32 mouse cellular contexts compared by ENCODE assay signal in the genomic region with DNA sequence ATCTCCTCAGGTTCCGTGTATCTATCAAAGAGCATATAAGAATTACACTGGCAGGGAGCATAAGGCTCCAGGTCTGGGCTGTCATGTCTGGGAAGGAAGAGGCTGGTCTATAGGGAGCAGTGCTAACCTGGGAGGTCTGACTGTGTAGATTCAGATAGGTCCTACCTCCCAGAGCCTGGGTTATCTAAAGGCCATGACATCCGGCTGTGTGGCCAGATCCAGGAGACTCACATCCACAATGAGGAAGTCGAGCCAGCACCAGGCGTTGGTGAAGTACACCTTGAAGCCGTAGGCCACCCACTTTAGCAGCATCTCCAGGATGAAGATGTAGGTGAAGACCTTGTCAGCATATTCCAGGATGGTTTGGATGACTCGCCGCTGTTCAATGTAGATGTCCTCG. TPM values are rescaled to one million over a fixed set of nuclear protein-coding genes. Genes with fewer than 3 reads are reported as not detected.
"Had no signal": no experiment of that assay in that cellular context is flagged by ENCODE, and none has a peak within 500 bp of the region (broad histone marks: within the 10 kb centered on the region; RNA-seq: fewer than 3 reads in every experiment).

No protein-coding gene starts in this region.

- H3K9me3 ChIP-seq: heart, embryonic 13.5 days; heart, embryonic 15.5 days; hindbrain, embryonic 13.5 days; hindbrain, embryonic 15.5 days; intestine, embryonic 15.5 days; limb, embryonic 10.5 days; limb, embryonic 12.5 days; liver, embryonic 13.5 days; liver, embryonic 15.5 days had no signal

- DNase-seq: liver, embryonic 13.5 days had no signal

- H3K9ac ChIP-seq: heart, embryonic 13.5 days; heart, embryonic 15.5 days; hindbrain, embryonic 13.5 days; hindbrain, embryonic 15.5 days; intestine, embryonic 15.5 days; limb, embryonic 12.5 days; liver, embryonic 13.5 days; liver, embryonic 15.5 days had no signal

- ATAC-seq: intestine, postnatal 0 days had no signal

- H3K36me3 ChIP-seq: heart, embryonic 13.5 days; heart, embryonic 15.5 days; hindbrain, embryonic 13.5 days; hindbrain, embryonic 15.5 days; intestine, embryonic 15.5 days; limb, embryonic 10.5 days; limb, embryonic 12.5 days; liver, embryonic 13.5 days; liver, embryonic 15.5 days had no signal

- H3K27ac ChIP-seq: heart, adult 2 months; heart, embryonic 13.5 days; heart, embryonic 15.5 days; hindbrain, embryonic 13.5 days; hindbrain, embryonic 15.5 days; hindbrain, postnatal 0 days; intestine, embryonic 15.5 days; layer of hippocampus, adult 2 months; left cerebral cortex, adult 2 months; limb, embryonic 10.5 days; limb, embryonic 12.5 days; liver, embryonic 13.5 days; liver, embryonic 15.5 days had no signal

- H3K27me3 ChIP-seq: heart, embryonic 13.5 days; heart, embryonic 15.5 days; hindbrain, embryonic 13.5 days; hindbrain, embryonic 15.5 days; intestine, embryonic 15.5 days; limb, embryonic 12.5 days; liver, embryonic 13.5 days; liver, embryonic 15.5 days had no signal

- H3K4me2 ChIP-seq: heart, embryonic 11.5 days; heart, embryonic 13.5 days; heart, embryonic 15.5 days; hindbrain, embryonic 13.5 days; hindbrain, embryonic 15.5 days; intestine, embryonic 15.5 days; limb, embryonic 12.5 days; liver, embryonic 11.5 days; liver, embryonic 13.5 days; liver, embryonic 15.5 days had no signal

- H3K4me1 ChIP-seq: hindbrain, embryonic 13.5 days; hindbrain, embryonic 15.5 days had no signal

- H3K4me3 ChIP-seq: heart, adult 2 months; heart, embryonic 13.5 days; heart, embryonic 15.5 days; hindbrain, embryonic 13.5 days; hindbrain, embryonic 15.5 days; intestine, embryonic 15.5 days; layer of hippocampus, adult 2 months; left cerebral cortex, adult 2 months; limb, embryonic 10.5 days; limb, embryonic 12.5 days; liver, embryonic 13.5 days; liver, embryonic 15.5 days had no signal

RNA-seq across cellular contexts. Expression of a gene that starts 11.9 kb away (rescaled TPM):
- total RNA-seq: layer of hippocampus, adult 2 months; left cerebral cortex, adult 2 months; left cerebral cortex, postnatal 14 days had no signal

RNA-seq across cellular contexts. Expression of a gene that starts 24.8 kb away (rescaled TPM):
- total RNA-seq: gastrocnemius, adult 18-20 months; gastrocnemius, postnatal 14 days; gastrocnemius, postnatal 36 days; heart, adult 2 months; heart, postnatal 14 days; heart, postnatal 36 days; hematopoietic stem cell, adult 5-6 weeks; hindbrain, postnatal 0 days; layer of hippocampus, adult 2 months; layer of hippocampus, postnatal 10 days; layer of hippocampus, postnatal 25 days; left cerebral cortex, adult 2 months; left cerebral cortex, postnatal 14 days; left cerebral cortex, postnatal 36 days had no signal
- polyA plus RNA-seq: gonadal fat pad, adult 2 months; heart, adult 2 months; heart, embryonic 11.5 days; heart, embryonic 13.5 days; heart, embryonic 15.5 days; heart, postnatal 0 days; hindbrain, embryonic 11.5 days; hindbrain, embryonic 13.5 days; hindbrain, embryonic 15.5 days; hindbrain, postnatal 0 days; intestine, embryonic 15.5 days; intestine, postnatal 0 days; kidney, embryonic 14.5 days; kidney, embryonic 16.5 days; limb, embryonic 10.5 days; limb, embryonic 12.5 days; limb, embryonic 14.5 days; liver, embryonic 11.5 days; liver, embryonic 13.5 days; liver, embryonic 15.5 days had no signal

RNA-seq across cellular contexts. Expression of a gene that starts 26.6 kb away (rescaled TPM):
- total RNA-seq: hematopoietic stem cell, adult 5-6 weeks; layer of hippocampus, adult 2 months; left cerebral cortex, adult 2 months; left cerebral cortex, postnatal 36 days had no signal
- polyA plus RNA-seq: hindbrain, embryonic 15.5 days; limb, embryonic 10.5 days; liver, embryonic 11.5 days had no signal

RNA-seq across cellular contexts. Expression of a gene that starts 38.8 kb away (rescaled TPM):
- total RNA-seq: hematopoietic stem cell, adult 5-6 weeks; hindbrain, postnatal 0 days; layer of hippocampus, adult 2 months; layer of hippocampus, postnatal 25 days; left cerebral cortex, adult 2 months; left cerebral cortex, postnatal 14 days; left cerebral cortex, postnatal 36 days had no signal
- polyA plus RNA-seq: hindbrain, embryonic 11.5 days; hindbrain, embryonic 13.5 days; hindbrain, embryonic 15.5 days; hindbrain, postnatal 0 days; limb, embryonic 10.5 days; limb, embryonic 12.5 days; liver, embryonic 11.5 days; liver, embryonic 13.5 days; liver, embryonic 15.5 days had no signal

RNA-seq across cellular contexts. Expression of a gene that starts 50.0 kb away (rescaled TPM):
- total RNA-seq: heart, adult 2 months; heart, postnatal 36 days; left cerebral cortex, adult 2 months had no signal
- polyA plus RNA-seq: heart, embryonic 15.5 days; heart, postnatal 0 days had no signal
